Mouse (Mus musculus): ENCODE measurements around the gene Hspa4l.

- TF ChIP-seq CTCF (IDR thresholded peaks at IDR 0.05; ENCODE audit: borderline replicate concordance, extremely low read depth, insufficient read depth, insufficient read length) (no peak), POLR2A (IDR thresholded peaks at IDR 0.05; ENCODE audit: borderline replicate concordance, extremely low read depth, insufficient read depth, insufficient read length, poor library complexity, severe bottlenecking) (no peak)
Observed at GRCm38 (mm10) chr3:40800373-40800823, 56.1 kb downstream of the Hspa4l start.

Data from brain, embryonic 14.5 days (tissue).